Mouse (Mus musculus): ENCODE results near the gene Pcnp. TPM values are rescaled to one million over a fixed set of nuclear protein-coding genes. Genes with fewer than 3 reads are reported as not detected.
"Not testable (repeated sequence)": the region's sequence is repeated elsewhere in the genome, so short reads cannot be mapped to it uniquely, and the experiment has no call there.

The Pcnp gene
- polyA plus RNA-seq, 1 experiment from 2014 or later, result 296 TPM

GRCm38 (mm10) chr16:55974256-55974902 is 55.2 kb downstream of the Pcnp start:
- Histone ChIP-seq H3K9ac (peak overlapping the region; percentile 92), H3K27me3 (no peaks in the 10 kb centered on the region), H3K4me1 (peaks cover 32% of the 10 kb centered on the region), H3K9me3 (replicated peaks) (no peaks in the 10 kb centered on the region), H3K27ac (peak overlapping the region; percentile 87), H3K36me3 (ENCODE audit: poor library complexity, severe bottlenecking) (peaks cover 42% of the 10 kb centered on the region), H3K4me2 (peak overlapping the region; percentile 83), H3K4me3 (peak overlapping the region; percentile 99)
- ATAC-seq, result peak; percentile 86
- WGBS, result under 1% methylated on average over 55 of the region's 55 CpGs

- Histone ChIP-seq H3K9me3 (replicated peaks) (no peaks in the 10 kb centered on the region), H3K36me3 (ENCODE audit: poor library complexity, severe bottlenecking) (peaks cover 49% of the 10 kb centered on the region), H3K4me3 (peak within 1 kb of the TSS; percentile 99), H3K4me2 (peak within 1 kb of the TSS; percentile 83), H3K9ac (peak within 1 kb of the TSS; percentile 92), H3K27me3 (no peaks in the 10 kb centered on the region), H3K27ac (peak within 1 kb of the TSS; percentile 87), H3K4me1 (peaks cover 39% of the 10 kb centered on the region)
- under 1% methylated on average over 74 of the region's 86 CpGs for WGBS
- peak; percentile 99 for ATAC-seq
Measured at GRCm38 (mm10) chr16:55973431-55974255, 55.9 kb downstream of the Pcnp start, which contains the start of gene Zbtb11. Zbtb11 (plus strand) TSS chr16:55973883.

GRCm38 (mm10) chr16:55972626-55973201 is 56.8 kb downstream of the Pcnp start:
- H3K9me3 ChIP-seq (replicated peaks), result no peaks in the 10 kb centered on the region
- H3K4me1 ChIP-seq, result peaks cover 42% of the 10 kb centered on the region
- H3K9ac ChIP-seq, result peak overlapping the region; percentile 34; the same call in 1 of the 2 replicates
- H3K4me2 ChIP-seq, result peak overlapping the region; percentile 83
- peak overlapping the region; percentile 99 for H3K4me3 ChIP-seq
- no peaks in the 10 kb centered on the region for H3K27me3 ChIP-seq
- H3K36me3 ChIP-seq (ENCODE audit: poor library complexity, severe bottlenecking), result peaks cover 45% of the 10 kb centered on the region
- WGBS, result 59% methylated on average over 10 of the region's 10 CpGs
- no peak for ATAC-seq
- peak overlapping the region; percentile 74 for H3K27ac ChIP-seq

GRCm38 (mm10) chr16:55971735-55972615 is 57.6 kb downstream of the Pcnp start:
- Histone ChIP-seq H3K4me1 (peaks cover 50% of the 10 kb centered on the region), H3K4me3 (no peak overlapping the region), H3K36me3 (ENCODE audit: poor library complexity, severe bottlenecking) (peaks cover 48% of the 10 kb centered on the region), H3K27ac (no peak overlapping the region), H3K27me3 (no peaks in the 10 kb centered on the region), H3K4me2 (no peak overlapping the region), H3K9me3 (replicated peaks) (no peaks in the 10 kb centered on the region), H3K9ac (no peak overlapping the region)
- WGBS, result 84% methylated on average over 6 of the region's 6 CpGs
- ATAC-seq, result no peak

- no peaks in the 10 kb centered on the region for H3K9me3 ChIP-seq (replicated peaks)
- H3K9ac ChIP-seq, result no peak overlapping the region
- H3K27me3 ChIP-seq, result no peaks in the 10 kb centered on the region
- no peak for ATAC-seq
- H3K4me3 ChIP-seq, result no peak overlapping the region
- no peak overlapping the region for H3K27ac ChIP-seq
- H3K4me1 ChIP-seq, result peaks cover 45% of the 10 kb centered on the region
- H3K4me2 ChIP-seq, result no peak overlapping the region
- peaks cover 48% of the 10 kb centered on the region for H3K36me3 ChIP-seq (ENCODE audit: poor library complexity, severe bottlenecking)
- WGBS, result 95% methylated on average over 5 of the region's 5 CpGs
Measured at GRCm38 (mm10) chr16:55970416-55970815, 59.1 kb downstream of the Pcnp start.

GRCm38 (mm10) chr16:55969147-55969546 is 60.4 kb downstream of the Pcnp start:
- Histone ChIP-seq H3K9ac (no peak overlapping the region), H3K27ac (no peak overlapping the region), H3K9me3 (replicated peaks) (no peaks in the 10 kb centered on the region), H3K36me3 (ENCODE audit: poor library complexity, severe bottlenecking) (peaks cover 48% of the 10 kb centered on the region), H3K4me3 (no peak overlapping the region), H3K4me2 (no peak overlapping the region), H3K4me1 (peaks cover 37% of the 10 kb centered on the region), H3K27me3 (no peaks in the 10 kb centered on the region)
- ATAC-seq, result no peak
- 85% methylated on average over 3 of the region's 3 CpGs for WGBS

GRCm38 (mm10) chr16:55967221-55967620 is 62.3 kb downstream of the Pcnp start:
- Histone ChIP-seq H3K9ac (peak overlapping the region; percentile 96), H3K4me1 (peaks cover 29% of the 10 kb centered on the region), H3K4me2 (peak overlapping the region; percentile 92), H3K9me3 (replicated peaks) (no peaks in the 10 kb centered on the region), H3K4me3 (peak overlapping the region; percentile 84), H3K36me3 (ENCODE audit: poor library complexity, severe bottlenecking) (peaks cover 42% of the 10 kb centered on the region), H3K27ac (peak overlapping the region; percentile 86; the same call in 1 of the 2 replicates), H3K27me3 (no peaks in the 10 kb centered on the region)
- 24% methylated on average over 1 of the region's 1 CpGs for WGBS
- no peak for ATAC-seq

- peak; percentile 97 for ATAC-seq
- peaks cover 29% of the 10 kb centered on the region for H3K4me1 ChIP-seq
- peak within 1 kb of the TSS; percentile 92 for H3K4me2 ChIP-seq
- no peaks in the 10 kb centered on the region for H3K27me3 ChIP-seq
- peaks cover 33% of the 10 kb centered on the region for H3K36me3 ChIP-seq (ENCODE audit: poor library complexity, severe bottlenecking)
- peak within 1 kb of the TSS; percentile 84 for H3K4me3 ChIP-seq
- under 1% methylated on average over 42 of the region's 42 CpGs for WGBS
- no peaks in the 10 kb centered on the region for H3K9me3 ChIP-seq (replicated peaks)
- H3K9ac ChIP-seq, result peak within 1 kb of the TSS; percentile 96
- H3K27ac ChIP-seq, result peak within 1 kb of the TSS; percentile 86
Measured at GRCm38 (mm10) chr16:55966212-55966871, 63.2 kb downstream of the Pcnp start, which contains the start of gene Rpl24. Rpl24 (plus strand) TSS chr16:55966275.

- no peak for ATAC-seq
- Histone ChIP-seq H3K4me2 (no peak overlapping the region), H3K4me1 (peaks cover 20% of the 10 kb centered on the region), H3K9me3 (replicated peaks) (no peaks in the 10 kb centered on the region), H3K27ac (no peak overlapping the region), H3K27me3 (no peaks in the 10 kb centered on the region), H3K9ac (no peak overlapping the region), H3K4me3 (no peak overlapping the region), H3K36me3 (ENCODE audit: poor library complexity, severe bottlenecking) (peaks cover 13% of the 10 kb centered on the region)
- 67% methylated on average over 4 of the region's 4 CpGs for WGBS
Measured at GRCm38 (mm10) chr16:55964126-55964949, 65.2 kb downstream of the Pcnp start.

GRCm38 (mm10) chr16:55963068-55963467 is 66.5 kb downstream of the Pcnp start:
- H3K4me3 ChIP-seq; H3K27me3 ChIP-seq; H3K4me2 ChIP-seq; ATAC-seq; H3K9me3 ChIP-seq (replicated peaks); H3K27ac ChIP-seq; H3K9ac ChIP-seq; H3K36me3 ChIP-seq (ENCODE audit: poor library complexity, severe bottlenecking): not testable (repeated sequence)
- peaks cover 11% of the 10 kb centered on the region for H3K4me1 ChIP-seq
- WGBS, result 90% methylated on average over 6 of the region's 11 CpGs
